Mouse (Mus musculus): ENCODE measurements around the gene Rnase13. TPM values are rescaled to one million over a fixed set of nuclear protein-coding genes. Genes with fewer than 3 reads are reported as not detected.

Rnase13 gene
- polyA plus RNA-seq, 1 experiment from 2014 or later: not detected

DNA sequence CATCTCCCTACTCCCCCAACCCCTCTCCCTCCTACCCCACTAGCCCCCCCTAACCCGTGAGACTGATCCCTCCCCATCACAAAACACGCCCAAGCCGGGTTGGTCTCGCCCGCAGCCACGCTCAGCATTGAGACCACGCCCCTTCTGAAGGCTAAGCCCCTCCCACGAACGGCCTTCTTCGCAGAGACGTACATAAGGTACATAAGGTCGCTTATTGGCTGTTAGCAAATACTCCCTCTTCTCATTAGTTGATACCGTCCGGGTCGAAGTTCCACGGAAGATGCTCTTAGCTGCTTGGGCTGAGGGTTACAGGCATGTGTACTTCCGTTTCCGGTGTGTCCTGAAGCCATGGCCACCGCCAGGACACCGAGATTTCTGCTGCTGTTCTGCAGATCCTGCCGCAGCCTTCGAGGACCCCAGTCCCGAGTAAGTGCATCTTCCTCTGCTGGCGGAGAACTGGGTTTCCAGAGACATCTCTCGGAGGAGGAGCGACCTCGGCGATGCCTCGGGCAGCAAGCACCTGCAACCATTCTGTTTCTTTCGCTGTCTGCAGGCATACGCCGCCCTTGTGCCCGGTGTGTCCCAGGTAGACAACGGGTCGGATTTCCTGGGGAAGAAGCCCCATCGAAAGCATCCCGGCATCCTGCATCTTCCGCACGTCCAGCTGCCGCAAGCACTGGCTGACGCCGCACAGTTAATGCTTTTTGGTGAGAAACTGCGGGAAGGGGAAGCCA is 37.8 kb downstream of the Rnase13 start, which contains the start of gene Mettl17:
TSS of gene Mettl17 (plus strand) at position 245 of the 734 bp plus-strand sequence.
- peak; percentile 97 for ATAC-seq (replicated peaks; ENCODE audit: insufficient number of reproducible peaks, low FRiP score, low TSS enrichment, low read depth)
- no peaks in the 10 kb centered on the region; the same call in none of the 2 replicates for H3K36me3 ChIP-seq (replicated peaks; ENCODE audit: control insufficient read depth, insufficient read depth, low read depth, low read length)
- no peaks in the 10 kb centered on the region for H3K9me3 ChIP-seq (replicated peaks; ENCODE audit: control insufficient read depth, low read length)
- peak; percentile 99 for DNase-seq (ENCODE audit: low spot score)
- H3K4me2 ChIP-seq (ENCODE audit: low read depth, low read length): peak within 1 kb of the TSS; percentile 74
- H3K4me3 ChIP-seq (ENCODE audit: low read depth, low read length): peak within 1 kb of the TSS; percentile 62
- H3K27ac ChIP-seq (replicated peaks; ENCODE audit: low read depth, low read length): peak within 1 kb of the TSS; percentile 48; the same call in 1 of the 2 replicates
- WGBS: under 1% methylated on average over 43 of the region's 43 CpGs
- H3K27me3 ChIP-seq (ENCODE audit: control insufficient read depth, insufficient read depth, low read length): no peaks in the 10 kb centered on the region
- no peaks in the 10 kb centered on the region for H3K4me1 ChIP-seq (ENCODE audit: control insufficient read depth, insufficient read depth, low read length)
- H3K9ac ChIP-seq (replicated peaks; ENCODE audit: low read length): peak within 1 kb of the TSS; percentile 70

DNA sequence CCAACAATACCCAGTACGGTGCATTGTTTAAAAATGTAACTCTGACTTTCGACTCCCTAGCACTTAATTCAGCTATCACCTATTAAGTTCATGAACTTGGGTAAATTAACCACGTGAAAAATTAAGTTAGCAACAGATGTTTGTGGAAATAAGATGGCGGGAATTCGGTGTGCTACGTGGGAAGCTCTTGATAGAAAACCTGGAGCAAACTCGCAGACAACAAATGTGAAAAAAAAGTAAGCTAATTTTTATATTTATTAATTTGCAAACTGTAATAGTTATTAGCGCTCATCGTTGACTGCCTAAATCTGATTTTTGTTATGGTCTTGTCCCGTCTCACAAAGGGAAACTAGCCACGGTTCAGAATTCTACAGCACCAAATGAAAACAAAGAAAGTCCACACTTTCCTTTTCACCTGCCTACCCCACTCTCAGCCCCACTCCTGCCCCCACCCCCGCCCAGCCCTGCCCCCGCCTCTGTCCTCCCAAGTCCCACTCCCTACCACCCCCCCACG is 38.5 kb downstream of the Rnase13 start:
- WGBS: 3% methylated on average over 14 of the region's 14 CpGs
- H3K27me3 ChIP-seq (ENCODE audit: control insufficient read depth, insufficient read depth, low read length): no peaks in the 10 kb centered on the region
- H3K9ac ChIP-seq (replicated peaks; ENCODE audit: low read length): peak overlapping the region; percentile 53
- H3K4me2 ChIP-seq (ENCODE audit: low read depth, low read length): peak overlapping the region; percentile 51
- peak overlapping the region; percentile 48; the same call in 1 of the 2 replicates for H3K27ac ChIP-seq (replicated peaks; ENCODE audit: low read depth, low read length)
- no peaks in the 10 kb centered on the region for H3K9me3 ChIP-seq (replicated peaks; ENCODE audit: control insufficient read depth, low read length)
- H3K4me1 ChIP-seq (ENCODE audit: control insufficient read depth, insufficient read depth, low read length): no peaks in the 10 kb centered on the region
- H3K36me3 ChIP-seq (replicated peaks; ENCODE audit: control insufficient read depth, insufficient read depth, low read depth, low read length): no peaks in the 10 kb centered on the region; the same call in none of the 2 replicates
- peak overlapping the region; percentile 62 for H3K4me3 ChIP-seq (ENCODE audit: low read depth, low read length)
- no peak; the same call in 1 of the 2 replicates for ATAC-seq (replicated peaks; ENCODE audit: insufficient number of reproducible peaks, low FRiP score, low TSS enrichment, low read depth)
- peak; percentile 73 for DNase-seq (ENCODE audit: low spot score)

DNA sequence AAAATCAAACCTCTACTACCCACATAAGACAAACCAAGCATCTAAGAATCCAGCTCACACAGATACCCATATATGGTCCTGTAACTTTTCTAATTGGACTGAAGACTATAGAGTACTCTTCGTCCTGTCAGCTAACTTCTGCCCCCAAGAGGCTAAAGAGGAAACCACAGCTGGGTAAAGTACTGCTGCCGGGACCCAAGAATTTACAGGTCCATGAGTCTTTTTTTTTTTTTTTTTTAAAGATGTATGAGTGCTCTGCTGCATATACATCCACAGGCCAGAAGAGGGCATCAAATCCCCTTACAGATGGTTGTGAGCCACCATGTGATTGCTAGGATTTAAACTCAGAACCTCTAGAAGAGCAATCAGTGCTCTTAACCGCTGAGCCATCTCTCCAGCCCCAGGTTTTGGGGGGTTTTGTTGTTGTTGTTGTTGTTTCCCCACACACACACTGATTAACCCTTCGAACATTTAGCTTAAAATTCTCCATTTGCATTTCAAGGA is 39.0 kb downstream of the Rnase13 start:
- Histone ChIP-seq H3K27ac (replicated peaks; ENCODE audit: low read depth, low read length) (no peak overlapping the region), H3K9ac (replicated peaks; ENCODE audit: low read length) (no peak overlapping the region; the same call in 1 of the 2 replicates), H3K4me1 (ENCODE audit: control insufficient read depth, insufficient read depth, low read length) (no peaks in the 10 kb centered on the region), H3K9me3 (replicated peaks; ENCODE audit: control insufficient read depth, low read length) (no peaks in the 10 kb centered on the region), H3K4me2 (ENCODE audit: low read depth, low read length) (peak overlapping the region; percentile 51), H3K36me3 (replicated peaks; ENCODE audit: control insufficient read depth, insufficient read depth, low read depth, low read length) (no peaks in the 10 kb centered on the region; the same call in 1 of the 2 replicates), H3K27me3 (ENCODE audit: control insufficient read depth, insufficient read depth, low read length) (no peaks in the 10 kb centered on the region), H3K4me3 (ENCODE audit: low read depth, low read length) (peak overlapping the region; percentile 62; the same call in 1 of the 2 replicates)
- WGBS: under 1% methylated on average over 4 of the region's 4 CpGs
- DNase-seq (ENCODE audit: low spot score): peak; percentile 82
- ATAC-seq (replicated peaks; ENCODE audit: insufficient number of reproducible peaks, low FRiP score, low TSS enrichment, low read depth): peak; percentile 62

DNA sequence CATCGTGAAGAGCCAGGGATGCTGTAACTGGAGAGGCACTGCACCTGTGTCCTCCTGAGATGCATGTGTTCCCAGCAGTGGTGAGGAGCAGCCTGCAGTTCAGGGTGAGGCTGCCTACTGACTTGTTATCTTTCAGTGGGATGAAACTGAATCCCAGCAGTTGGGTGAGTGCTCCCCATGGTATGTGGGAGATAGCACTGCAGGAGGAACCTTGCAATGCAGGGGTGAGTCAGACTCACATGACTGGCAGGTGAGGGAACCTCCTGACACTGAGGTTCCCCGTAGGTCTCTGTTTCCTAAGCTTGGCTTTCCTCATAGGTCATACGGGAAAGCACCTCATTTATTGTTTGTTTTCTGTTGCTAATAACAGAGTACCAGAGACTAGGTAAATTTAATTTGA is 45.1 kb downstream of the Rnase13 start:
- no peaks in the 10 kb centered on the region for H3K36me3 ChIP-seq (replicated peaks; ENCODE audit: control insufficient read depth, insufficient read depth, low read depth, low read length)
- ATAC-seq (replicated peaks; ENCODE audit: insufficient number of reproducible peaks, low FRiP score, low TSS enrichment, low read depth): no peak
- WGBS: 83% methylated on average over 3 of the region's 3 CpGs
- H3K4me1 ChIP-seq (ENCODE audit: control insufficient read depth, insufficient read depth, low read length): no peaks in the 10 kb centered on the region
- no peak overlapping the region for H3K9ac ChIP-seq (replicated peaks; ENCODE audit: low read length)
- H3K27me3 ChIP-seq (ENCODE audit: control insufficient read depth, insufficient read depth, low read length): no peaks in the 10 kb centered on the region
- no peak overlapping the region for H3K27ac ChIP-seq (replicated peaks; ENCODE audit: low read depth, low read length)
- no peak for DNase-seq (ENCODE audit: low spot score)
- no peak overlapping the region for H3K4me3 ChIP-seq (ENCODE audit: low read depth, low read length)
- H3K9me3 ChIP-seq (replicated peaks; ENCODE audit: control insufficient read depth, low read length): no peaks in the 10 kb centered on the region
- H3K4me2 ChIP-seq (ENCODE audit: low read depth, low read length): no peak overlapping the region

DNA sequence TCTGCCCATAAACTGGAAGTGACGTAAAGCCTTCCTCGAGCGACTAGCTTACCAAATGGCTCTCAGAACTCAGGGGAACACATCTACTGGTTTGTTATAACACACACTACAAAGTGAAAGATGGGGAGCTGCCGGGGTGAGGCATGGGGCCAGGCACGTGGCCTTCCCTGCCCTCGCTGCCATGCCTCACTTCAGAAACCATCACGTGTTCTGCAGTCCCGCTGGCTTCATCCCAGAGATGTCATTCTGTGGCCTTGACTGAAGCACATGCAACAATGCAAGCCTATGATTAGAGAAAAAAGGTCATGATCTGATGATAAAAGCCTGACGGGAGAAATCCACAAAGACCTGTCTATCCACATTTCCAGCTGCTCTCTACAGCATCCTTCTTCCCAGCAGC is 50.8 kb downstream of the Rnase13 start:
- DNase-seq (ENCODE audit: low spot score) (no peak), ATAC-seq (replicated peaks; ENCODE audit: insufficient number of reproducible peaks, low FRiP score, low TSS enrichment, low read depth) (no peak)
- 80% methylated on average over 9 of the region's 9 CpGs for WGBS
- Histone ChIP-seq H3K4me1 (ENCODE audit: control insufficient read depth, insufficient read depth, low read length) (no peaks in the 10 kb centered on the region), H3K9me3 (replicated peaks; ENCODE audit: control insufficient read depth, low read length) (no peaks in the 10 kb centered on the region), H3K36me3 (replicated peaks; ENCODE audit: control insufficient read depth, insufficient read depth, low read depth, low read length) (no peaks in the 10 kb centered on the region), H3K27me3 (ENCODE audit: control insufficient read depth, insufficient read depth, low read length) (no peaks in the 10 kb centered on the region), H3K27ac (replicated peaks; ENCODE audit: low read depth, low read length) (no peak overlapping the region), H3K4me3 (ENCODE audit: low read depth, low read length) (no peak overlapping the region), H3K4me2 (ENCODE audit: low read depth, low read length) (no peak overlapping the region), H3K9ac (replicated peaks; ENCODE audit: low read length) (no peak overlapping the region)

Other genes starting within 250 kb of the Rnase13 start
- not detected in 2 replicates for gene Gm17079, start 227.3 kb downstream of the Rnase13 start, polyA plus RNA-seq (2014; fragmentation: Nextera tagmentation; extraction: Ambion mirVana)
- not detected in 2 replicates for gene Gm5800, start 205.6 kb downstream of the Rnase13 start, polyA plus RNA-seq (2014; fragmentation: Nextera tagmentation; extraction: Ambion mirVana)
- not detected in 2 replicates for gene Ang4, start 149.2 kb downstream of the Rnase13 start, polyA plus RNA-seq (2014; fragmentation: Nextera tagmentation; extraction: Ambion mirVana)
- gene AY358078, start 122.7 kb downstream of the Rnase13 start, polyA plus RNA-seq (2014; fragmentation: Nextera tagmentation; extraction: Ambion mirVana): not detected in 2 replicates
- not detected in 2 replicates for gene Ear6, start 69.1 kb downstream of the Rnase13 start, polyA plus RNA-seq (2014; fragmentation: Nextera tagmentation; extraction: Ambion mirVana)
- gene Mettl17, start 37.9 kb downstream of the Rnase13 start, polyA plus RNA-seq (2014; fragmentation: Nextera tagmentation; extraction: Ambion mirVana): 37.9 and 41.5 TPM in 2 replicates
- 0.36 and 0.50 TPM in 2 replicates for gene Slc39a2, start 29.9 kb downstream of the Rnase13 start, polyA plus RNA-seq (2014; fragmentation: Nextera tagmentation; extraction: Ambion mirVana)
- 11.0 and 12.8 TPM in 2 replicates for gene Ndrg2, start 8.6 kb downstream of the Rnase13 start, polyA plus RNA-seq (2014; fragmentation: Nextera tagmentation; extraction: Ambion mirVana)
- gene Tppp2, start 4.3 kb downstream of the Rnase13 start, polyA plus RNA-seq (2014; fragmentation: Nextera tagmentation; extraction: Ambion mirVana): not detected in 2 replicates
- 82.6 and 91.9 TPM in 2 replicates for gene Arhgef40, start 61.9 kb upstream of the Rnase13 start, polyA plus RNA-seq (2014; fragmentation: Nextera tagmentation; extraction: Ambion mirVana)
- gene Tmem253, start 92.9 kb upstream of the Rnase13 start, polyA plus RNA-seq (2014; fragmentation: Nextera tagmentation; extraction: Ambion mirVana): 0.35 and 1.5 TPM in 2 replicates
- 54.7 and 63.2 TPM in 2 replicates for gene Zfp219, start 98.0 kb upstream of the Rnase13 start, polyA plus RNA-seq (2014; fragmentation: Nextera tagmentation; extraction: Ambion mirVana)
- not detected in 2 replicates for gene Olfr221, start 119.7 kb upstream of the Rnase13 start, polyA plus RNA-seq (2014; fragmentation: Nextera tagmentation; extraction: Ambion mirVana)
- 1,003 and 1,066 TPM in 2 replicates for gene Hnrnpc, start 181.3 kb upstream of the Rnase13 start, polyA plus RNA-seq (2014; fragmentation: Nextera tagmentation; extraction: Ambion mirVana)
- gene Rpgrip1, start 187.9 kb upstream of the Rnase13 start, polyA plus RNA-seq (2014; fragmentation: Nextera tagmentation; extraction: Ambion mirVana): 86.1 and 97.9 TPM in 2 replicates